Mouse (Mus musculus) liver, embryonic 13.5 days (tissue): ENCODE data around the gene Arhgap21. TPM values are rescaled to one million over a fixed set of nuclear protein-coding genes. Genes with fewer than 3 reads are reported as not detected.
A peak's percentile ranks its signal among the peaks of the same experiment; 100 is the strongest.

Experiments
- ATAC-seq: fragments of 200-750 bp; cut with Nextera tagmentation; 2 replicates; pipeline ENCODE4 v1.8.0; 2017; ENCODE audit warnings: low read depth, mild to moderate bottlenecking, moderate number of reproducible peaks, moderate library complexity
- DNase-seq: peaks from one replicate; pipeline ENCODE4 v3.0.0; 2022
- H3K27ac ChIP-seq: fragments of 300-500 bp; sonication (generic); 2 replicates; pipeline ENCODE4 v1.5.1; 2015; ENCODE audit warnings: moderate library complexity, mild to moderate bottlenecking, inconsistent platforms
- H3K27me3 ChIP-seq: fragments of 300-500 bp; sonication (generic); 2 replicates; pipeline ENCODE4 v1.6.1; 2015; ENCODE audit warnings: mild to moderate bottlenecking, inconsistent platforms
- H3K36me3 ChIP-seq: fragments of 300-500 bp; sonication (generic); 2 replicates; pipeline ENCODE4 v1.6.1; 2015; ENCODE audit warnings: mild to moderate bottlenecking, inconsistent platforms
- H3K4me1 ChIP-seq: fragments of 300-500 bp; sonication (generic); replicated peaks from 2 replicates; pipeline ENCODE4 v1.6.1; 2015; ENCODE audit warnings: inconsistent platforms
- H3K4me2 ChIP-seq: fragments of 300-500 bp; sonication (generic); 2 replicates; pipeline ENCODE4 v1.6.1; 2015; ENCODE audit warnings: inconsistent platforms, mild to moderate bottlenecking, moderate library complexity
- H3K4me3 ChIP-seq: fragments of 300-500 bp; sonication (generic); replicated peaks from 2 replicates; pipeline ENCODE4 v1.5.1; 2015; ENCODE audit warnings: mild to moderate bottlenecking, inconsistent platforms
- H3K9ac ChIP-seq: fragments of 300-500 bp; sonication (generic); 2 replicates; pipeline ENCODE4 v1.6.1; 2015; ENCODE audit warnings: mild to moderate bottlenecking, inconsistent platforms
- H3K9me3 ChIP-seq: fragments of 300-500 bp; sonication (generic); replicated peaks from 2 replicates; pipeline ENCODE4 v1.6.1; 2016; ENCODE audit warnings: inconsistent platforms
- WGBS: fragments of 180-500 bp; shearing (Covaris S2); methylation state at CpG from one replicate; pipeline ENCODE4 v1.1.7; 2015; ENCODE audit not compliant: insufficient replicate concordance; 5-methylcytosine and 5-hydroxymethylcytosine counted together
- polyA plus RNA-seq: library from polyadenylated mRNA; unstranded; fragments of >200 nt; fragmentation: Nextera tagmentation; extraction: Ambion mirVana; gene quantifications from 2 replicates; pipeline ENCODE4 v1.2.1, GENCODE M21; 2015

The Arhgap21 gene
- polyA plus RNA-seq, 1 experiment from 2014 or later = 6.9 TPM

DNA sequence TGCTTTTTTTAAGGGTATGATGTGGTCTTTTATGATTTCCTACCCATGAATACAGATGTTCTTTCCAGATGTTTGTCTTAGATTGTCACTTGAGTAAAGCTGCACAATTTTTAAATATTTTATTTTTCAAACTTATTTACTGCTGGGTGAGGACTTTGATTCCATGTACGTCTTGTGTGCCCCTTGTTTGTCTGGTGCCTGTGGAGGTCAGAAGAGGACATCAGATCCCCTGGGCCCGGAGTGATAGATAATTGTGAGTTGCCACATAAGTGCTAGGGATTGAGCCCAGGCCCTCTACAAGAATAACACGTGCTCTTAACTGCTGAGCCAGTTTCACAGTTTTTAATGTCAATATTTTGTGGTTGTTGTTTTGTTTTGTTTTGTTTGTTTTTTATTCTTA lies 19.1 kb upstream of the Arhgap21 start:
- Histone ChIP-seq H3K27me3 (no peaks in the 10 kb centered on the region), H3K4me3 (no peak overlapping the region), H3K36me3 (no peaks in the 10 kb centered on the region), H3K4me1 (no peaks in the 10 kb centered on the region), H3K9me3 (no peaks in the 10 kb centered on the region), H3K9ac (no peak overlapping the region), H3K4me2 (no peak overlapping the region), H3K27ac (no peak overlapping the region)
- 54% methylated on average over 3 of the region's 3 CpGs for WGBS
- ATAC-seq = no peak
- DNase-seq = no peak

DNA sequence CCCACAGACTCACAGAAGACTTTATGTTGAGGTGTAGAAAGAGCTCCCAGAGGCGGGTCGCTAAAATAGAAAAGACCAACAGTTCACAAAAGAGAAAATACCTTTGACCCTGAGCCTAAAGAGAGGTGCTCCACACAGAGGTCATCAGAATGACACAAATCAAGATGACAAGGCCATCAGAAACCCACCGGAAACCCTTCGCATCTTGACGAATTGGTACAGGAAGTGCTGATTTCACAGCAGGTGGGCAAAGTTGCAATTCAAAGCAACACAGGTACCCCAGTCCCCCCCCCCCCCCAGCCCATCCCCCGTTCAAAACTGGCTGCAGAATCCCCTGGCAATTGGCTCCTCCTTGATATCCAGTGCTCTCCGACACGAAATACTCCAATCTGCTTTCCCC lies 10.0 kb upstream of the Arhgap21 start:
- Histone ChIP-seq H3K4me1 (no peaks in the 10 kb centered on the region), H3K9ac (no peak overlapping the region), H3K27ac (no peak overlapping the region), H3K4me3 (no peak overlapping the region), H3K9me3 (no peaks in the 10 kb centered on the region), H3K27me3 (no peaks in the 10 kb centered on the region), H3K36me3 (no peaks in the 10 kb centered on the region), H3K4me2 (no peak overlapping the region)
- ATAC-seq = no peak
- no peak for DNase-seq
- WGBS = 49% methylated on average over 8 of the region's 8 CpGs

DNA sequence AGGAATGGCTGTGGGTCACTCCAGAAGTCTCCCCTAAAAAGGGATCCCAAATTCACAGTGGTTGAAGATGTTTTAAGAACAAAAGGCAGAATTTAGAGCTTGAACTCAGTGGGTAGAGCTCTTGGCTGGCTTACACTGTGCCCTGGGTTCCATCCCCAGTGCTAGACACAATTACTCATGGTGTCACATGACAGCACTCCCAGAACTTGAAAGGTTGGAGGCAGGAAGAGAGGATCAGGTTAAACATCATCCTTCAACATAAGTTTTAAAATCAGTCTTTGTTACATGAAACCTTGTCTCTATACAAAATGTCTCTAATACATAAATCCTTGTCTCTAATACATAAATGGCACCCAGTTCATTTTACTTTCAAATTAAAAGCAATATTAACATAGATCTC lies 8.4 kb upstream of the Arhgap21 start:
- ATAC-seq (no peak), DNase-seq (no peak)
- Histone ChIP-seq H3K9me3 (no peaks in the 10 kb centered on the region), H3K4me1 (no peaks in the 10 kb centered on the region), H3K4me2 (no peak overlapping the region), H3K27ac (no peak overlapping the region), H3K4me3 (no peak overlapping the region), H3K27me3 (no peaks in the 10 kb centered on the region), H3K9ac (no peak overlapping the region), H3K36me3 (no peaks in the 10 kb centered on the region)

- H3K27ac ChIP-seq = no peak overlapping the region
- 67% methylated on average over 3 of the region's 3 CpGs for WGBS
- DNase-seq = no peak
- H3K27me3 ChIP-seq = no peaks in the 10 kb centered on the region
- no peaks in the 10 kb centered on the region for H3K36me3 ChIP-seq
- ATAC-seq = no peak
- H3K4me2 ChIP-seq = no peak overlapping the region
- H3K4me3 ChIP-seq = no peak overlapping the region
- peaks cover 13% of the 10 kb centered on the region for H3K4me1 ChIP-seq
- no peak overlapping the region for H3K9ac ChIP-seq
- H3K9me3 ChIP-seq = no peaks in the 10 kb centered on the region
These were observed 4.8 kb upstream of the Arhgap21 start for GRCm38 (mm10) chr2:20973513-20973912.

DNA sequence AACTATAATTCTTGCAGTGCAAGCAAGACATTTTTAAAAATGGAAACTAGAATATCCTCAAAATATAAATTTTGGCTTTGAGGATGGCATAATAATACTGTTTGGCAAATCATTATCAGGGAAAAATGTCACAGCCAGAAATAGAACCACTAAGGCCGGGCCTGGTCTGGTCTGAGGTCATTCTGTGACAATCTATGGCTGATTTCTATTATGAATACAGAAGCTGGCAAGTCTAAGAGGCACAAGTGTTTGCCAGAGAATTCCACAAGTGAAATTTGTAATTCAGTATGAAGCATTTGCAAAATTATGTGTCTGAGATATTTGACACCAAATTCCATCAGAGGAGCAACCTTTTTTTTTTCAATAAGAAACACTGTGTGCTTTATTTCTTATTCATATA lies 3.5 kb upstream of the Arhgap21 start:
- H3K4me2 ChIP-seq = no peak overlapping the region
- no peak overlapping the region for H3K27ac ChIP-seq
- no peak overlapping the region for H3K9ac ChIP-seq
- DNase-seq (no peak), ATAC-seq (no peak)
- no peak overlapping the region for H3K4me3 ChIP-seq
- H3K4me1 ChIP-seq = peaks cover 13% of the 10 kb centered on the region
- WGBS = 48% methylated on average over 1 of the region's 1 CpGs
- no peaks in the 10 kb centered on the region for H3K9me3 ChIP-seq
- H3K36me3 ChIP-seq = no peaks in the 10 kb centered on the region
- no peaks in the 10 kb centered on the region for H3K27me3 ChIP-seq

- peaks cover 17% of the 10 kb centered on the region for H3K4me1 ChIP-seq
- H3K9me3 ChIP-seq = no peaks in the 10 kb centered on the region
- no peak for DNase-seq
- H3K9ac ChIP-seq = no peak overlapping the region
- no peaks in the 10 kb centered on the region for H3K36me3 ChIP-seq
- no peak overlapping the region for H3K4me3 ChIP-seq
- H3K27ac ChIP-seq = no peak overlapping the region
- no peak overlapping the region for H3K4me2 ChIP-seq
- no peaks in the 10 kb centered on the region for H3K27me3 ChIP-seq
- no peak for ATAC-seq
These were observed 2.9 kb upstream of the Arhgap21 start for GRCm38 (mm10) chr2:20971628-20972027.

GRCm38 (mm10) chr2:20969201-20970200 lies 820 bp upstream of the Arhgap21 start:
- WGBS = 1% methylated on average over 48 of the region's 49 CpGs
- Histone ChIP-seq H3K27me3 (no peaks in the 10 kb centered on the region), H3K9me3 (no peaks in the 10 kb centered on the region), H3K4me2 (peak overlapping the region; percentile 84), H3K4me3 (peak overlapping the region; percentile 96), H3K4me1 (peaks cover 36% of the 10 kb centered on the region), H3K27ac (peak overlapping the region; percentile 99), H3K36me3 (no peaks in the 10 kb centered on the region), H3K9ac (peak overlapping the region; percentile 99)
- peak; percentile 92 for DNase-seq
- peak; percentile 92 for ATAC-seq

DNA sequence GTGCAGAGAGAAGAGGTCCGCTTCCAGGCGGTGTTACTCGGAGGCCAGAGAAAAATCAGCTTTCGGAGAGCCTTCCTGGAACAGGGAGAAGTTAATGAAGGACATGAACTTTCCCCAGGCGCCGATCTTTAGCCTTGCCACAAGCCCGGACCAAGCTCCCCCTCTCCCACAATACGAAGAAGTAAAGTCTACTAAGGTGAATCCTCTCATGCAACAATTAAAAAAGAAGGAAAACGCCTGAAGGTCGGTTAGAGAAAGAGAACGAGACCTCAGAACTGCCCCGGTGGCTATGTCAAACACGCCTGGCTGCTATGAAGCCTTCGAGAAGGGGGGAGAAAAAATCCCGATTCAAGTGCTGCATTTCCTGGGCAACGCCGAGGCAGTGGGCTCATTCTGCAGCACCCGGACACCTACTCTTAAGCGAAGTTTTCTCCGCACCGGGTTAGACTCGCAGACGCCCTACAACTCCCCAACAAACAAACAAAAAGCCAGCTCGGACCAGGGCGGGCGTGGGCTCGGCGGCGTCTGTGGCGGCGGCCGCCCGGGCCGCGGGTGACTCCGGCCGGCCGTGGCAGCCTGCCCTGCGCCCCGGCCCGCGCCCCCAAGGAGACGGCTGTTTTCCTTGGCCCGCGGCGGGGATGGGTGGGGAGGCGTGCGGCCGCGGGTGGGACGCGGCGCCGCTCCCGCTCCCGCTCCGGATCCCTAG lies 882 bp downstream of the Arhgap21 start:
- under 1% methylated on average over 57 of the region's 57 CpGs for WGBS
- no peak for ATAC-seq
- no peaks in the 10 kb centered on the region for H3K36me3 ChIP-seq

GRCm38 (mm10) chr2:20967101-20967645 lies 1.5 kb downstream of the Arhgap21 start:
- no peak for ATAC-seq
- 2% methylated on average over 13 of the region's 13 CpGs for WGBS
- peak overlapping the region; percentile 99 for H3K27ac ChIP-seq
- 0 out of 2 replicates have a peak, but pooled peaks cover 5% of the 10 kb centered on the region for H3K36me3 ChIP-seq
- H3K4me3 ChIP-seq = peak overlapping the region; percentile 96
- H3K4me2 ChIP-seq = peak overlapping the region; percentile 84
- H3K4me1 ChIP-seq = peaks cover 56% of the 10 kb centered on the region
- H3K9ac ChIP-seq = peak overlapping the region; percentile 99
- no peaks in the 10 kb centered on the region for H3K9me3 ChIP-seq
- peak; percentile 52 for DNase-seq
- H3K27me3 ChIP-seq = no peaks in the 10 kb centered on the region

More for the DNA sequence above, 882 bp downstream of the Arhgap21 start:
- Histone ChIP-seq H3K9ac (peak overlapping the region; percentile 99), H3K27ac (peak overlapping the region; percentile 99), H3K27me3 (no peaks in the 10 kb centered on the region), H3K4me3 (peak overlapping the region; percentile 96), H3K9me3 (no peaks in the 10 kb centered on the region), H3K4me1 (peaks cover 50% of the 10 kb centered on the region), H3K4me2 (peak overlapping the region; percentile 84)
- DNase-seq = peak; percentile 20

DNA sequence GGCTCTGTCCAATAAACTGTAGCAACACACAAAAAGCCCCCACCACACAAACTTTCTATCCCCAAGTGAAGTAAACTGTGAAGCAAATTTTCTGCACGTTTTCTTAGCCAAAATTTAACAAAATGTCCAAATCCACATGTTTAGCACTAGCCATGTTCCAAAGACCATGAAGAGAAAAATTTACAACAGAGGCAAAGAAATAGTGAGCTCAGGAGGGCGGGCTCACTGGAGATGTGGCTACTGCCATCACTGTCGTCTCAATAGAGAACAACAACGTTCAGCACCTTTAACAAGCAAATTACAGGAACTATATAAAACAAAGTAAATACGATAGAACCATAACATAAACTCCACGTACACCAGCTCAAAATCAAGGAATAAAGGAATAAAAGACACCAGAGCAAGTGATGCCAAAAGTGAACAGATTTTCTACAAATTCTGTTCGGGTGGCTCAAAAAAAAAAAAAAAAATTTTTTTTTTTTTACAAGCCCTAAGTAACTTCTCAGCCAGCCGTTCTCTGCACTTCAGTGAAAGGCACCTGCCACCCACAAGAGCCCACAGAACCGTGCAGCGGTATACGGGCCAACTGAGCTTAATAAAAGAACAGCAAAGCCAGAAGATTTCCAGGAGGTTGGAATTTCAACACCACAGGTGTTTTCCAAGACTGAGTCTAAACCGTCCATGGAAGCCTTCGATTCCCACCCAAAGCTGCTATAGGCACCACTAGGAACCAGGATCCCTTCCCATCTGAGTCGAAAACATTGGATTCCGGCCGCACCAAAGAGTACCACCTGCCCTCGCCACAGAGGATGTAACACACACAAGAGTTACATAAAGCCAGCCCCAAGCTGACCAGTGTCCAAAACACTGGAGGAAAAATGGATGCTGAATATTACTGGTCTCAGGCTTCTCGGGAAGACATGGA lies 2.2 kb downstream of the Arhgap21 start:
- WGBS = 35% methylated on average over 18 of the region's 18 CpGs
- DNase-seq = no peak
- 0 out of 2 replicates have a peak, but pooled peaks cover 5% of the 10 kb centered on the region for H3K36me3 ChIP-seq
- ATAC-seq = no peak
- H3K27ac ChIP-seq = peak overlapping the region; percentile 99
- peaks cover 64% of the 10 kb centered on the region for H3K4me1 ChIP-seq
- H3K9ac ChIP-seq = peak overlapping the region; percentile 99
- peak overlapping the region; percentile 96 for H3K4me3 ChIP-seq
- no peaks in the 10 kb centered on the region for H3K9me3 ChIP-seq
- peak overlapping the region; percentile 84 for H3K4me2 ChIP-seq
- H3K27me3 ChIP-seq = no peaks in the 10 kb centered on the region
